Mouse (Mus musculus) yolk sac, embryonic 10.5 days (tissue): Measurements from ENCODE around the gene Set.

Source experiments
- DNase-seq: peaks from one replicate; pipeline ENCODE4 v3.0.0-alpha.2; 2017; ENCODE audit warnings: low spot score

Gene Set

DNA sequence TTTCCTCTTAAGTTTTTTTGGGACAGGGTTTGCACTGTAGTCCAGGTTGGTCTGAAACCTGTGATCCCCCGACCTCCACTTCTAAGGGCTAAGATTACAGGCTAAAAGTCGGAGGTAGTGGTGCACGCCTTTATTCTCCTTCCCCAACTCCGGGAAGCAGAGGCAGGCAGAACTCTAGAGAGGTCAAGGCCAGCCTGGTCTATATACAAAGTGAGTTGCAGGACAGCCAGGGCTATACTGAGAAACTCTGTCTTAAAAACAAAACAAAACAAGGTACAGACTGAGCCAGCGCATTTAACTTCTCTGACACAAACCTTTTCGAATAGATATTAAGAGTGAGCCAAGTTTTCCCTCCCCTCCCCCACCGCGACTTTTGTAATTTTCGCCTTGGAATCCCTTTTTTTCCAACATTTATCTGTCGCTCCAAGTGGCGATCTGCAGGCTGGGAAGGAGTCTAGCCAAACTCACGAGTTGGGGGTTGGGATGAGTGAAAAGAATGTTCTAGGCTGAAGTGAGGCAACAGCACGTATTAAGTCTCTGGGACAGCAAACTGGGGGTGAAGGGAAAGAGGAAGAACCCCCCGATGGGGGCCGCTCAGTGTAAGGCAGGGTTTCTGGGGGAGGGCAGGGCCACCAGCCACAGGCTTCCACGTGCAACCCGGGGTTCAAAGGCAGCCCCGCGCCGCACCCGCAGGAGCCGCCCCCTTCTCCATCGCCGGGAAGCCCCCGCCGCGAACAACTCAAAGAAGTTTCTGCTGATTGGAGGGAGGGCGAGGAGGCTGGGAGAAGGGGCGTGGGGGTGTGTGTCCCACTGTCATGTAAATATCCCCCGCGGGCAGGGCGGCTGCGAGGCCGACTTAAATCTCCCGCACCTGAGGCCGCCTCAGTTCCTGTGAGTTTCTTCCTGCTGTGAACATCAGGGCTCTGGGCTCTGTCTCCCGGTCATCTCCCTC, 4.3 kb downstream of the Set start:
- DNase-seq = peak; percentile 91

DNA sequence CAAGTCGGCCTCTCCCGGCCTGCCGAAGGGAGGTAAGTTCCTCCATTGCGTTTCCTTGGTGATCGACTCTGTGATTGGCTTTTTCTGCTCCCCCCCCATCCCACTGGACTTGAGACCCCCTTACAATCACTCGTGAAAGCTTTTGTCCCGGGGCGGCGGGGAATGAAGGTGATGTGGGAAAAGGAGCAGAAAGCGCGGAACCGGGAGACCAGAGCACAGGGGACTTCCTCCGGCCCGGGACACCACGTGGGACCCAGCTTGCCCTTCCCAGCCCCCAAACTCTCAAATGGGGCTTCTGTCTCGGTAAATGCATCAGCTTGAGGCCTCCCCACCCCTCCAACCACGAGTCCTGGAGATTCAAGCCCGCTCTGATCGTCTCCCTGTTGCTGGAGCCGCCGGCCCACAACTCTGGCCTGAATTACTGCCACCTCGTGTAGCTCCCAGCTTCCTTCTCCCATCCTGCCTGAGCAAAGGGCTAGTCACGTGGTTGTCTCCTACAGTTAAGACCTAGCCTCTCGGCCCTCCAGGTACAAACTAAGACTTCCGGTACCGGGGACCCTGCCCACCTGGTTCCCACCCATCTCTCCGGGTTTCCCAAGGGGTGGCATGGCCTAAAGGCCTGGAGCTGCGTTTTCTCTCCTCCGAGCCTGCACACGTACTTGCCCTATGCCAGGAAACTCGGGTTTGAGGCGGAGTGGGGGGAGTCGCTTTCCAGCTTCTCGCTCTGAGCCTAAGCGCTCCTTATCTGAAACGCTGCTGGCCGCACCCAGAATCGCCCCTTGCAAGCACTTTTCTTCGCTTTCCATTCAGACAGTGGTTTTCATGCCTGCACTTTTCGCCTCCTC, 5.3 kb downstream of the Set start:
- DNase-seq = peak; percentile 92

DNA sequence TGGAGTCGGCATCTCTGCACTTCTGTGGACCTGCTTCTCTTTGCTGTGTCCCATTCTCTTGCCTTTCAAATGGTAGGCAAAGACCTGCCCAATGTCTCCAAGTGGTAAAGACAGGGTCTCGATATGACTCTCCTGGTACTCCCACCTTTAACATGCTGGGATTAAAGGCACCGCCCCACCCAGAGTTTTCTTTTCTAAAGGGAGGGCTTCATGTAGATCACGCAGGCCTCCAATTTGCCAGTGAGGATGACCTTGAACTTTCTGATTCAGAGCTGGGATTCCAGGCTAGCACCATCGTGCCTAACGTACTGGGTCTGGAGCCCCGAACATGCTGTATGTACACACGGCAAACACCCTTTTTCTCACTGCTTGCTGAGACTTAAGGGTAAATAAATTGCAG, 6.1 kb downstream of the Set start:
- peak; percentile 25 for DNase-seq

DNA sequence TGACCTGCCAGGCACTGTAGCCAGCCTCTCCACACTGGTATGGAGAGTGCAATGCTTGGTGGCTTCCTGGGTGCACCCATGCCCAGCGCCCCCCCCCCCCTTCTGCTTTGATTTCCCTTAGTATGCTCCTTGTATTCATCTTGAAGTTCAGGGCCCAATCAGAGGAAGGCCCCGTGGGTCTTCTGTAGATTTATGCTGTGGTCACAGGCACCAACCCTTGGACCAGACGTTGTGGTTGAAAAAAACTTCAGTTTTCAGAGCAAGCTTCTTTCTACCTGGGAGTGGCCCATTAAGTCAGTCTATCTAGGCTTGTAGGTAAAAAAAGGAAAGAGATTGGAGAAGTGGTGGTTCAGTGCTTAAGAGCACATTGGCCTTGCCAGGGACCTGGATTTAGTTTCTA, 6.6 kb downstream of the Set start:
- DNase-seq = no peak

DNA sequence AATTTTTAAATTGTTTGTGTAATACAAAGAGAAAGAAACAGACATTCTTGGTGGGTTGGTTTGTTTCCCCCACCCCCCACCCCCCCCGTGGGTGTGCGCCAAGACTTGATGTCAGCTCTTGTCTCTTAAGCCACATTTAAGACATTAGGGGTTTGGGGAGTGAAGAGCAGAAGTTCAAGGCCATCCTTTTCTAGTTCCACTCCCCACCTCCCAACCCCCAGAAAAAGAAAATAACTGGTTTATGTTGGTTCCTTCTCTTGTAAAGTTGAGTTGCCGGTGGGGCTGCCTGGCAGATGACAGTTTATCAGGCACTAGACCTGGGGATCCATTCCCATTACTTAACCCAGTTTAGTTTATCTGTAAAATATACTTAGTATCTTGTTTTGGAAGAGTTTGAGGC, 7.1 kb downstream of the Set start:
- DNase-seq = no peak

DNA sequence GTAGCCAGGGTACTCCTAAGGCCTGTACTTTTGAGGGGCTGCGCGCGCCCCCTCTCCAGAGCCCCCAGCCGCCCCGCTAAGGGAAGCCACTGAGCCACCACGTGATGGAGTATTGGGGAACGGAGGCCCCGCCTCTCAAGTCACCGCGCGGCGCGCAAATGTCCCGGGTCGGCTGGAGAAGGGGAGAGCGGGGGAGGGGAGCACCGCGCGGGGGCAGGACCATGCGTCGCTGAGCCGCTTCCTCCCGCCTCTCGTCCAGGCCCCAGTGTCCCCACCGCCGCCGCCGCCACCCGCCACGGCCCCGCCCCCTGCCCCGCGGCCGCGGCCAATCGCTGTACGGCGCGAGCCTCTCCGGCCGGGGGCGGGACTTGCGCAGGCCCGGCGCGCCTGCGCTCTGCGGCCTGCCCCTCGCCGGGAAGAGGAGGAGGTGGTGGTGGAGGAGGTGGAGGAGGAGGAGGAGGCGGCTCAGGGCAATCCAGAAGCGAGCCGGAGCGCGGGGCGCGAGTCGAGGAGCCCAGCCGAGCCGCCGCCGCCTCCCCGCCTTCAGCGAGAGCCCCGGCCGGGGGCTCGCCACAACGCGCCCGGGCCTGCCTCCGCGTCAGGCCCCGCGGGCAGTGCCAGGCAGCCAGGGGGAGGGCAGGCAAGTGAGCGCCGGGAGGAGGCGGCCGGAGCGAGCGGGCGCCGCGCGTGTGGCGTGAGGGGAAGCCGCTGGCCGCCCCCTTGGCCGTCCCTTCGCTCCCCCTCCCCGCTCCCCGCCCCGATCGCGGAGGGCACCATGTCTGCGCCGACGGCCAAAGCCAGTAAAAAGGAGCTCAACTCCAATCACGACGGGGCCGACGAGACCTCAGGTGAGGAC, 9.1 kb downstream of the Set start:
- DNase-seq = peak; percentile 97

DNA sequence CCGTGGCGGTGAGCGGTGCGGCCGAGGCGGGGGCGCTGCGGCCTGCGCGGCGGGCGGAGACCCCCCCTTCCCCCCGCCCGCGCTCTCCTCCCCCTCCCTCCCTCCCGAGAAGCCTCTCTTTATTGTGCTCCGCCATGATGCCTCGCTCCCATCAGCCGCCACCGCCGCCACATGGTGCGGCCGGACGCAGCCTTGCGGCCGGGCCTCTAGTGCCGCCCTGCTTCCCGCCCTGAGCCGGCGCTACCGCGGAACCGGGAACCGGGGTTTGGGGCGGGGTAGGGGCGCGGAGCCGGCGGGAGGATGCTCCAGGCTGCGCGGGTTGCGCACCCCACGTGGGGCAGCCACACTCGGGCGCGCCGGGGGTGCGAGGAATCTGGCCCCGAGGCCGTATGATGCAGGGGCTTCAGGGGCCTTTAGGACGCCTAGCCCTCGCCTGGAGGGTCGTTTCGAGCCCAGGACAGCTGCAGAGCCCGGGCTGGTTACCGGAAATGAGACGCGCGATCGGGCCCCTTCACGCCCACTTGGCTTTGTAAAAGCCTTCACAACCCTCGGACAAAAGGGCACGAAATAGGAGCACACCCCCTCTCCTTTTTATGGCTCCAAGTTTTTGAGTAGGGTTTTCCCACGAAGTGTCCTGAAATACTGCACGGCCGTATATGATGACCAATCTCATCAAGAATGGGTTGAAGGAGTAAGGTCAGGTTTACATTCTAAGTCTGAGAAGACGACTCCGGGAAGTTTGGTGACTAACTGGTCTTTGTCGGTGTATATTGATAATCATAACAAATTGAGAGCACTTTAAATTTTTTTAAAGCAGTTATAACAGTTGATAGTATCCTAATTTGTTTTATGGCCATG, 10.1 kb downstream of the Set start:
- peak; percentile 64 for DNase-seq

DNA sequence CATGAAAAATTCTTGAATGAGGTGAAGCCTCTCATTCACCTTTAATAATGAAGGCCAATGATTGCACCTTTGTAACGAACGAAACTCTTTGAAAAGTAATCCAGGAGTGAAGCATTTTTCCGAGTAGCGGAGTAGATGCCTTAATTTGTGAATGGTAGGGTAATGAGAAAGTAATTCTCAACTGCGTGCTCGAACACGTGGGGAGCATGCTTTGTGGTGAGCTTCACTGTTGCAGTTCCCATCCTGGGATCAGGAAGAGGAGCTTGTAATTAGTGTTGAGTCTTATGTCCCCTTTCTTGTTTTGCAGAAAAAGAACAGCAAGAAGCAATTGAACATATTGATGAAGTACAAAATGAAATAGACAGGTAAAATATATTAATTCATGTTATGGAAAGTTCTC, 10.8 kb downstream of the Set start:
- no peak for DNase-seq

DNA sequence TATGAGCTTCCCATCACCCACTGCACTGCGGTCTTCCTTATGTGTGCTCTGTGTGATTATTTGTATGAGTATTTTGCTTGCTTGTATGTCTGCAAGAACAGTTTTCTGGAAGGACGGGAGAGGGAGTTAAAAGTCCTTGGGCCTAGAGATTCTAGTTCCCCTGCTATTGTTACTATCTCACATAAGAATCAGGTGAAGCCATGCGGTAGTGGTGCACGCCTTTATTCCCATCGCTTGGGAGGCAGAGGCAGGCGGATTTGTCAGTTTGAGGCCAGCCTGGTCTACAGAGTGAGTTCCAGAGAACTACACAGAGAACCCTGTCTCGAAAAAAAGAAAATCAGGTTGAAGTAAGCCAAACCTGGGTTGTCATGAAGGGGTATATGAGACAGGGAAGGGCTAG, 15.7 kb downstream of the Set start:
- no peak for DNase-seq

DNA sequence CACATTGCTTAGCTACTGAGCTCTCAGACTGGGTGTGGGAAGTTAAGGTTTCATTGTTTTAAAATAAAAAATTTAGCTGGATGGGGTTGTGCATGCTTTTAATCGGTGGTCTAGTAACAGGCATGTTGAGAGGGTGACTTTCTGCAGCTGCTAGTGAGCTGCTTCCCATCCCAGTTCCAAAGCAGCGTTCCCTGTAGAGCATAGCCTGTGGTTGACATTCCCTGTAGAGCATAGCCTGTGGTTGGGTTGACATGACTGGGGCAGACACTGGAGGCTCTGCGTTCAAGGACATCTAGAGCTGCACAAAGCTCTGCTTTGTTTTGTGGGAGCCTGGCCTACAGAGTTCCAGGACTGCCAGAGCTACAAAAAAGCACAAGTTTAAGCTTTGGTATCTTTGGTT, 16.1 kb downstream of the Set start:
- DNase-seq = no peak

DNA sequence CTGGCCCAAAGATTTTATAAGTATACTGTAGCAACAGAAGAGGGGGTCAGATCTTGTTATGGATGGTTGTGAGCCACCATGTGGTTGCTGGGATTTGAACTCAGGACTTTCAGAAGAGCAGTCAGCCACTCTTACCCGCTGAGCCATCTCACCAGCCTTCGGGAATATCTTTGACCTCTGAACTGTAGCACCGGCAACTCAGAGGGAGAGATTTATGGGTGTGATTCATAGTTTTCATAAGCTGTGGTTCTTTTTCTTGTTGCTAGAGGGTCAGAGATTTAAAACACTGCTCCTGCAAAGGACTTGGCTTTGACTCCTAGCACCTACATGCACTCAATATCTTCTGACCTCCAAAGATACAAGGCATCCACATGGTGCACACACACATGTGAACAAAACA, 18.4 kb downstream of the Set start:
- DNase-seq = no peak

DNA sequence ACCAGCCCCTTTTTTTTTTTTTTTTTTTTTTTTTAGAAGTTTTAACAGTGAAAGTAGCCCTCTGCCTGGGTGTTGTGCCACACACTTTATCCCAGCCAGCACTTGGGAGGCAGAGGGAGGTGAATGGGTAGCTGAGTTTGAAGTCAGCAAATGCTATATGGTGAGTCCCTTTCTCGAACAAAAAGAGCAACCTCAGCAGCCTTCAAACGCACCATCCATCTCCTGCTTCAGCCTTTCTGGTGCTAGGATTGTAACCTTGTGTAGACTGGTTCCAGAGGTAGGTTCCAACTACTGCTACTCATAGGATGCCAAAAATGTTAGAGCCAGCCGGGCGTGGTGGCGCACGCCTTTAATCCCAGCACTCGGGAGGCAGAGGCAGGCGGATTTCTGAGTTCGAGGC, 19.3 kb downstream of the Set start:
- no peak for DNase-seq

DNA sequence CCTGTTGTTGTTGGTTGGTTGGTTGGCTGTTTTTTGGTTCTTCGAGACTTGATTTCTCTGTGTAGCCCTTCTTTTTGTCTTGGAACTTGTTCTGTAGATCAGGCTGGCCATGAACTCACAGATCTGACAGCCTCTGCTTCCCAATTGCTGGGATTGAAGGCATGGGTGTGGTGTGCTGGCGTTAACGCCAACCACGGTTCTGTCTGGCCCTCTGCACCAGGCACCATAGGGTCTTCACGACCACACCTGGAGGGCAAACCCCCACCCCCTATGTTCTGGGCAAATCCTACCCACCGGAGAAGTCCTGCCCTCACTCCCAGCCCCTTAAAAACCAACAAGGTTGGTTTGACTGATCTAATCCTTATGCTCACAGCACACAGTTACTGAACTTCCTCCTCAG, 19.8 kb downstream of the Set start:
- DNase-seq = no peak

DNA sequence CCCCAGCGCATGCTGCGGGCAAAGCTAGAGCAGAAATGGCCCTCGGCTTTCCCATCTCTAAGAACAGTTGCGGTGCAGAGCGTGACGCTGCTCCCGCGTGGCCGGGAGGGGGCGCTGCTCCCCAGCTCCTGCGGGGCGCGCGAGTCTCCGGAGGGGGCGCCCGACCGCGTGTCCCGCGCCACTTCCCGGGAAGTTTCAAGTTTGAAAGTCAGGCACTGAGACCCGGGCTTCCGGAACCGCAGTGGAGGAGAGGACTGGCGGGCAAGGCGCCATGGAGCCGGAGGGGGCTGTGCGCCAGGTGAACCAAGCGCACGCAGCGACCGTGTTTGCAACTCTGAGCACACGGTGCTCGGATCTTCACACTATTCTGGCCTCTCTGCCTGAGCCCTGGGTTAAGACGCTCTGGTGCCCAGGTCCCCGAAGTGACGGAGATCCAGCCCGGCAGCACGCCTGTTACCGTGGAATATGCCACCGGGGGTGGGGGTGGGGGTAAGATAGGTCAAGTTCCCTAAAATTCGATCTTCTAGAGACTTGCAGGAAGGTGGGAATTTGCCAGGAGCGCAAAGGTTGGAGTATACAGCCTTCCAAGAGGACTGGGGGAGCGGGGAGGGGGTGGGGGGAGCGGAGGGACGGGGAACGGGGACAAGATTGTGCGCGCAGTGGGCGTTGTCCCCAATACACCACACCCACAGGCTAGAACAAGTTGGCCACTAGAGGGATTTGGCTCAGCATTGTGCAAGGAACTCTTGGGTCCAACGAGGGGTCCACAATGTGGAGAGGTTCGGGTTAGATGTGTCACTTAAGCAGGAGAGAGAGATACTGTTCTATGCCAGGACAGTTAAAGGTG, 20.5 kb downstream of the Set start, which contains the start of gene Pkn3:
TSS of gene Pkn3 (plus strand) at position 183 of the 847 bp plus-strand sequence.
- peak; percentile 82 for DNase-seq

DNA sequence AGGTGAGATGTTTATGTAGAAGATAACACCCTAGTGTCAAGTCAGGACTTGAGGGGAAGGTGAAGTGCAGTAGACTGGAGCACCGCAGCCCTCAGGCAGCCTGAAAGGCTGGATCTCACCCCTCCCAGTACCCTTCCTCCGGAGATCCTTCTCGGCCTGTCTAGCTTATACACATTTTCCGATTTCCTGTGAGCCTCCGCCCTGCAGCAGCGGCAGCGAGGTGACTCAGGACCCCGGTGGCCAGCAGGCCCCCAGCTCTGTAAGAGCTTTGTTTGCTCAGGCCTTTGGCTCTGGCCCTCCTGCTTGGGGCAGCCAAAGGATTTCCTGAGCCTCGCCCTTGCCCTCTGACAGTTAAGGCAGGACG, 21.2 kb downstream of the Set start:
- no peak for DNase-seq

DNA sequence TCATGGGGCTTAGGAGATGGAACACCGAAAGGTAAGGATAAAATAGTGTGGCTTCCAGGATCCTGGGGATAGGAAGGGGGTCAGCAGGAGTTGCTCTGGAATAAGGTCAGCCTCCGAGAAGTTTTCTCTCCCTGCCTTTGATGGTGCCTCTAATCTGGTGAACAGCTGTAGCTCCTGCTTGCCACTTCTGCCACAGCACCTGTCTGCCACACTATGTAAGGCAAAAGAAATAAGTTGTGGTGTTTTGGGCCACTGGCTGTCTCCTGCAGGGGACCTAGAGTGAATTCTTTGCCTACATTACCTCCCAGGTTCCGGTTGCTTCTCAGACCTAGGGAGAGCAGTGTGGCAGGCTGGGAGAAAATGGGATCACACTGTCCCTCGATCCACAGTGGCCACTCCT, 21.6 kb downstream of the Set start:
- DNase-seq = no peak

DNA sequence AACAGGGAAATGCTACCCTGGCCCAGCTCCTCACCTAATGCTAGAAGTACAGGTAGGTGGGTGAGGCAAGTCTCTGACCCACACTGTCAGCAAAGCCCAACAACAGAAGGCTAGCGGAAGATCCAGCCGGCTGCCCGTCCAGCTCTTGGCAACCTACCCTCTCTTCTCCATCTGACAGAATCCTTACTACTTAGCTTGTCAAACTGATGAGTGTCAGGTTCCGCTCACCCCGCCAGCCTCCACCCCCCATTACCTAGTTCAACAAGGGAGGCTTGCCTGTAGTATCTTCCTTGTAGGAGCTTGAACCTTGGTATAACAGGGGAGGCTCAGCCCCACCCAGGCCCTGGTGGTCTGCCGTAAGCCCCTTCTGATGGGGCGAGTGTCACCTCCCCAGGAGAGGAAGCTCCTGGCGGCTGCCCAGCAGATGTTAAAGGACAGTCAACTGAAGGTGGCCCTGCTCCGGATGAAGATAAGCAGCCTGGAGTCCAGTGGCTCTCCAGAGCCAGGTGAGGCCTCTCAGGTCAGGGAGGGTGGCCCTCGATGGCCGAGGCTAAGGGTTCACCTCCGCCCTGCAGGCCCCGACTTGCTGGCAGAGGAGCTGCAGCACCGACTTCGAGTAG, 23.1 kb downstream of the Set start:
- no peak for DNase-seq

DNA sequence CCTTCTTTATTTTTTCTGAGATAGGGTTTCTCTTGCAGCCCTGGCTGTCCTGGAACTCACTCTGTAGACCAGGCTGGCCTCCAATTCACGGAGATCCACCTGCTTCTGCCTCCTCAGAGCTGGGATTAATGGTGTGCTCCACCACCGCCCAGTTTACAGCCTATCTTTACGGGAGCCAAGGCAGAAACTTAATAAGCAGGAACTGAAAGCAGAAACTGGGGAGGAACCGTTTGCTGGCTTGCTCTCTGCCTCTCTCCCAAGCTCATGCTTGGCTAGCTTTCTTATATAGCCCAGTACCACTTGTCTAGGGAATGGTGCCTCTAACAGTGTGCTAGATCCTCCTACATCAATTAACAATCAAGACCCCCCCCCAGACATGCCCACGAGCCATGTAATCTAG, 26.9 kb downstream of the Set start:
- DNase-seq = no peak

DNA sequence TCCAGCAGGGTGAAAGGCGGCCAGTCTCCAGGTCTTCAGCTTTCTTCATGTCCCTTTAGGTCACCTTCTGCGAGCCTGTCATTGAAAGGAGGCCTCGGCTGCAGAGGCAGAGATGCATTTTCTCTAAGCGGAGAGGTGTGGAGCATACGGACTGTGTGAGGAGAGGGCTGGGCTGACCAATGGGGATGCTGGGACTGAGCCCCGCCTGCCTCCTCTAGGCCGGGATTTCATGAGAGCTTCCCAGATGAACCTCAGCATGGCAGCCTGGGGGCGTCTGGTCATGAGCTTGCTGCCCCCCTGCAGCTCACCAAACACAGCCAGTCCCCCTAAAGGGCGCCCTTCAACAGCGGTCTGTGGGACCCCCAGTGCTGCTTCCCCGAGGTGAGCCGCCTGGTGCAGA, 27.5 kb downstream of the Set start:
- DNase-seq = no peak

DNA sequence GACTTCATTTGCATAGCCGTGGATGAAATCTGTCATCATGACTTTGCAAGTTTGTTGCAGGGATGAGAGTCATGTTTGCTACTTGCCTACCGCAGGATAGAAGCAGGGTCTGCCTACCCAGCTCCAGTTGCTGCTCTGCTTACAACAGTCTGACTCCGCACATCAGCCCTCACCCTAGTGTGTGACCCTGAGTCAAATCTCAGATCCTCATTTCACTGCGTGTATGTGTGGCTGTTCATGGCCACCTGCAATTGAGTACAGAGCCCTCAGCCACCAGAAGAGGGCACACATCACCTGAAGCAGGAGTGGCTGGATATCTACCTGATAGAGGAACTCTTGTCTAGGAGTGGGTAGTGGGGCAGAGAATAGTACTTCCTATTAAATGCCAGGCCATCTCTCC, 30.1 kb downstream of the Set start:
- DNase-seq = no peak
